Mouse (Mus musculus) brown adipose tissue, adult 24 weeks (tissue): Measurements from ENCODE around the gene Six2. TPM values are rescaled to one million over a fixed set of nuclear protein-coding genes. Genes with fewer than 3 reads are reported as not detected.
"Not testable (repeated sequence)": the region's sequence is repeated elsewhere in the genome, so short reads cannot be mapped to it uniquely, and the experiment has no call there.

Experiments used
- H3K27ac ChIP-seq: fragments of 200-500 bp; replicated peaks from 2 replicates; pipeline ENCODE4 v1.5.1; 2012; ENCODE audit warnings: low read depth, mild to moderate bottlenecking, low read length
- H3K4me1 ChIP-seq: fragments of 200-500 bp; 2 replicates; pipeline ENCODE4 v1.6.1; 2012; ENCODE audit warnings: low read length, mixed read lengths; ENCODE audit not compliant: control insufficient read depth, insufficient read depth, insufficient read length
- H3K4me3 ChIP-seq: fragments of 200-500 bp; 2 replicates; pipeline ENCODE4 v1.5.1; 2012; ENCODE audit warnings: low read depth, mild to moderate bottlenecking, low read length, moderate library complexity; ENCODE audit not compliant: insufficient read depth
- polyA plus RNA-seq: library from polyadenylated mRNA; stranded (reverse); fragments of >200 nt; gene quantifications from 2 replicates; pipeline ENCODE4 v1.2.4, GENCODE M21; 2012; ENCODE audit not compliant: missing spikeins, insufficient read depth, insufficient read length

The Six2 gene
- polyA plus RNA-seq, 1 experiment: not detected

GRCm38 (mm10) chr17:85684841-85685688 lies 3.0 kb downstream of the Six2 start:
- Histone ChIP-seq H3K27ac (no peak overlapping the region), H3K4me1 (no peaks in the 10 kb centered on the region), H3K4me3 (no peak overlapping the region)

GRCm38 (mm10) chr17:85684436-85684835 lies 3.6 kb downstream of the Six2 start:
- not testable (repeated sequence) for H3K4me1 ChIP-seq, H3K4me3 ChIP-seq, H3K27ac ChIP-seq

GRCm38 (mm10) chr17:85683984-85684307 lies 4.1 kb downstream of the Six2 start:
- Histone ChIP-seq H3K27ac (no peak overlapping the region), H3K4me1 (no peaks in the 10 kb centered on the region), H3K4me3 (no peak overlapping the region)

- H3K27ac ChIP-seq: no peak overlapping the region
- no peak overlapping the region for H3K4me3 ChIP-seq
Observed at GRCm38 (mm10) chr17:85683111-85683983, 4.7 kb downstream of the Six2 start.

GRCm38 (mm10) chr17:85682181-85682710 lies 5.8 kb downstream of the Six2 start:
- Histone ChIP-seq H3K27ac (no peak overlapping the region), H3K4me3 (no peak overlapping the region), H3K4me1 (no peaks in the 10 kb centered on the region)

More at GRCm38 (mm10) chr17:85683111-85683983, 4.7 kb downstream of the Six2 start:
- no peaks in the 10 kb centered on the region for H3K4me1 ChIP-seq

- H3K27ac ChIP-seq: no peak overlapping the region
- H3K4me3 ChIP-seq: no peak overlapping the region
- no peaks in the 10 kb centered on the region for H3K4me1 ChIP-seq
Observed at GRCm38 (mm10) chr17:85681741-85682140, 6.3 kb downstream of the Six2 start.

GRCm38 (mm10) chr17:85680851-85681550 lies 7.1 kb downstream of the Six2 start:
- no peak overlapping the region for H3K4me3 ChIP-seq
- no peak overlapping the region for H3K27ac ChIP-seq
- no peaks in the 10 kb centered on the region for H3K4me1 ChIP-seq

GRCm38 (mm10) chr17:85680116-85680850 lies 7.8 kb downstream of the Six2 start:
- no peaks in the 10 kb centered on the region for H3K4me1 ChIP-seq
- no peak overlapping the region for H3K27ac ChIP-seq
- no peak overlapping the region for H3K4me3 ChIP-seq

- Histone ChIP-seq H3K4me1 (no peaks in the 10 kb centered on the region), H3K4me3 (no peak overlapping the region), H3K27ac (no peak overlapping the region)
Observed at GRCm38 (mm10) chr17:85679651-85680050, 8.4 kb downstream of the Six2 start.

- Histone ChIP-seq H3K4me1 (no peaks in the 10 kb centered on the region), H3K4me3 (no peak overlapping the region), H3K27ac (no peak overlapping the region)
Observed at GRCm38 (mm10) chr17:85664618-85665320, 23.3 kb downstream of the Six2 start.

- H3K27ac ChIP-seq: no peak overlapping the region
- H3K4me3 ChIP-seq: no peak overlapping the region
- no peaks in the 10 kb centered on the region for H3K4me1 ChIP-seq
Observed at GRCm38 (mm10) chr17:85664202-85664601, 23.9 kb downstream of the Six2 start.

GRCm38 (mm10) chr17:85661521-85661920 lies 26.6 kb downstream of the Six2 start:
- no peak overlapping the region for H3K27ac ChIP-seq
- H3K4me3 ChIP-seq: no peak overlapping the region
- H3K4me1 ChIP-seq: no peaks in the 10 kb centered on the region

- Histone ChIP-seq H3K27ac (no peak overlapping the region), H3K4me1 (no peaks in the 10 kb centered on the region), H3K4me3 (no peak overlapping the region)
Observed at GRCm38 (mm10) chr17:85660016-85660415, 28.1 kb downstream of the Six2 start.
